Mouse (Mus musculus) midbrain, embryonic 11.5 days (tissue): Measurements from ENCODE around the gene Lyg2. TPM values are rescaled to one million over a fixed set of nuclear protein-coding genes. Genes with fewer than 3 reads are reported as not detected.

ENCODE experiments used
- ATAC-seq: fragments of 200-750 bp; cut with Nextera tagmentation; 2 replicates; pipeline ENCODE4 v1.8.0; 2017; ENCODE audit warnings: moderate TSS enrichment, moderate library complexity; ENCODE audit not compliant: low FRiP score
- DNase-seq: peaks from one replicate; pipeline ENCODE4 v3.0.0; 2015; ENCODE audit warnings: low spot score; ENCODE audit errors: missing footprints
- H3K27ac ChIP-seq: fragments of 300-500 bp; sonication (generic); 2 replicates; pipeline ENCODE4 v1.5.1; 2014; ENCODE audit warnings: low read depth, low read length
- H3K27me3 ChIP-seq: fragments of 300-500 bp; sonication (generic); 2 replicates; pipeline ENCODE4 v1.6.1; 2014; ENCODE audit warnings: mild to moderate bottlenecking, low read length, moderate library complexity, mixed read lengths; ENCODE audit not compliant: control insufficient read depth, insufficient read depth
- H3K36me3 ChIP-seq: fragments of 300-500 bp; sonication (generic); 2 replicates; pipeline ENCODE4 v1.6.1; 2014; ENCODE audit warnings: mild to moderate bottlenecking, low read length, moderate library complexity, mixed read lengths; ENCODE audit not compliant: control insufficient read depth, insufficient read depth
- H3K4me1 ChIP-seq: fragments of 300-500 bp; sonication (generic); 2 replicates; pipeline ENCODE4 v1.6.1; 2014; ENCODE audit warnings: low read length; ENCODE audit not compliant: control insufficient read depth, insufficient read depth
- H3K4me2 ChIP-seq: fragments of 300-500 bp; sonication (generic); 2 replicates; pipeline ENCODE4 v1.6.1; 2014; ENCODE audit warnings: mild to moderate bottlenecking, moderate library complexity
- H3K4me3 ChIP-seq: fragments of 300-500 bp; sonication (generic); 2 replicates; pipeline ENCODE4 v1.5.1; 2014; ENCODE audit warnings: low read depth, low read length
- H3K9ac ChIP-seq: fragments of 300-500 bp; sonication (generic); 2 replicates; pipeline ENCODE4 v1.6.1; 2014; ENCODE audit warnings: low read length
- H3K9me3 ChIP-seq: fragments of 300-500 bp; sonication (generic); 2 replicates; pipeline ENCODE4 v1.6.1; 2016; ENCODE audit warnings: low read length; ENCODE audit not compliant: control insufficient read depth
- WGBS: fragments of 180-500 bp; shearing (Covaris S2); extraction: QIAGEN DNeasy Blood & Tissue Kit; methylation state at CpG from one replicate; pipeline ENCODE4 v1.1.7; 2014; 5-methylcytosine and 5-hydroxymethylcytosine counted together
- polyA plus RNA-seq: library from polyadenylated mRNA; unstranded; fragments of >200 nt; fragmentation: Nextera tagmentation; extraction: Ambion mirVana; gene quantifications from 2 replicates; pipeline ENCODE4 v1.2.1, GENCODE M21; 2014

The Lyg2 gene
- polyA plus RNA-seq, 1 experiment from 2014 or later: not detected

DNA sequence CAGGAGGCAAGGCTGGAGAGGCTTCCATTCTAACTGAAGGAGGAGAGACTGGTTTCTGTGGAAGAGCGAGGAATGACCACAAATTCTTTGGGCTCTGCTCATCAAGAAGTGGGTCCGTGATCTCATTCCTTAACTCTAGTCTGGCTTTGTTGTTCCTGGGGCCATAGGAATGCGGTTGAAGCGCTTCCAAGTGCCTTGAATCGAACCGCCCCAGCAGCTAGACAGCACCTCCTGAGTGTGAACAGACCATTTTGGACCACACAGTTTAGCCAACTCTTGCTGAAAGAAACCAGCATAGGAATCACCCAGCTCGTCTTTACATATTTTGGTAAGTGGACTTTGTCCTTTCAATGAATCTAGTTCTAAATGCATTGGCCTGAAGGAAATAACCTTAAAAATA lies 44.6 kb downstream of the Lyg2 start, which contains the start of gene Lipt1:
Lipt1 (plus strand) TSS at position 35 of the 400 bp plus-strand sequence.
- peak; percentile 59 for ATAC-seq
- no peak within 1 kb of the TSS; the same call in 1 of the 2 replicates for H3K27ac ChIP-seq
- peak within 1 kb of the TSS; percentile 47 for H3K9ac ChIP-seq
- H3K36me3 ChIP-seq: peaks cover 8% of the 10 kb centered on the region; the same call in 1 of the 2 replicates
- peaks cover 7% of the 10 kb centered on the region for H3K4me1 ChIP-seq
- H3K4me3 ChIP-seq: peak within 1 kb of the TSS; percentile 56
- H3K4me2 ChIP-seq: peak within 1 kb of the TSS; percentile 83
- 9% methylated on average over 7 of the region's 7 CpGs for WGBS
- no peaks in the 10 kb centered on the region for H3K9me3 ChIP-seq
- peak; percentile 92 for DNase-seq
- no peaks in the 10 kb centered on the region for H3K27me3 ChIP-seq

DNA sequence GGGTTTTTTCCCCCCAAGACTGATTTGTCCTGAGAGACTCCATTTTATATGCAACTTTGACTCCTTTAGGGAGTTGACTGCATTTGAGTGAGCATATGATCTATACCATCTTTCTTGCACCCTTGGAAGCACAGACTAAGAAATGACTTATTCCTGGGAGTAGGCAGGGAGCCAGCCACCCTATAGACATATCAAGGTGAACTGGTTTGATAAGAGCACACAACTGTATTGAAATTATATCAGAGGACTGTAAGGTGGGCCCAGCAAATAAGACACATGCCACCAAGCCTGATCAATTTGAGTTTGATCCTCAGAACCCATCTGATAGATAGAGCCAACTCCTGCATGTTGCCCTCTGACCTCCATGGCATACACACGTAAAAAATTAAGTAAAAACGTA lies 46.9 kb downstream of the Lyg2 start:
- no peak overlapping the region for H3K4me3 ChIP-seq
- DNase-seq: no peak
- no peaks in the 10 kb centered on the region for H3K36me3 ChIP-seq
- WGBS: 61% methylated on average over 2 of the region's 2 CpGs
- ATAC-seq: no peak
- H3K9me3 ChIP-seq: no peaks in the 10 kb centered on the region
- H3K27ac ChIP-seq: no peak overlapping the region
- no peak overlapping the region for H3K4me2 ChIP-seq
- H3K27me3 ChIP-seq: no peaks in the 10 kb centered on the region
- H3K4me1 ChIP-seq: peaks cover 7% of the 10 kb centered on the region
- H3K9ac ChIP-seq: no peak overlapping the region

DNA sequence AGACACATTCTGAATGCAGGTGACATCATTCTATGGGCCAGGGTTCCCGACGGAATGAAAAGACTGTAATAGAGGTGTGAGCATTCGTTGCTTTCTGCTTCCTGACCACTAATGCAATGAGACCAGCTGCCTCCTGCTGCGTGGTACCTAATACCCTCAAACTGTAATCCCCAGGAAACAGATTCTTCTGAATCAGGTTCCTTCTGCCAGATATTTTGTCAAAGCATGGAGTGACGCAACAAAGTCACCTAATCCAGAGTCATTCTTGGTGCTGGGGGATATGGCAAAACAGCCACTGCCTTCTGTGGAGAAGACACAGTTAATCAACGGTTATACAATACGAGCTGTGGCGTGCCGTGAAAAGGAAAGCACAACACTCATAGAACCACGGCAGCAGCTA lies 47.7 kb downstream of the Lyg2 start:
- ATAC-seq: no peak
- 70% methylated on average over 10 of the region's 10 CpGs for WGBS
- Histone ChIP-seq H3K9me3 (no peaks in the 10 kb centered on the region), H3K9ac (no peak overlapping the region), H3K4me2 (no peak overlapping the region), H3K27ac (no peak overlapping the region), H3K4me1 (peaks cover 7% of the 10 kb centered on the region), H3K4me3 (no peak overlapping the region), H3K36me3 (no peaks in the 10 kb centered on the region), H3K27me3 (no peaks in the 10 kb centered on the region)
- DNase-seq: no peak

DNA sequence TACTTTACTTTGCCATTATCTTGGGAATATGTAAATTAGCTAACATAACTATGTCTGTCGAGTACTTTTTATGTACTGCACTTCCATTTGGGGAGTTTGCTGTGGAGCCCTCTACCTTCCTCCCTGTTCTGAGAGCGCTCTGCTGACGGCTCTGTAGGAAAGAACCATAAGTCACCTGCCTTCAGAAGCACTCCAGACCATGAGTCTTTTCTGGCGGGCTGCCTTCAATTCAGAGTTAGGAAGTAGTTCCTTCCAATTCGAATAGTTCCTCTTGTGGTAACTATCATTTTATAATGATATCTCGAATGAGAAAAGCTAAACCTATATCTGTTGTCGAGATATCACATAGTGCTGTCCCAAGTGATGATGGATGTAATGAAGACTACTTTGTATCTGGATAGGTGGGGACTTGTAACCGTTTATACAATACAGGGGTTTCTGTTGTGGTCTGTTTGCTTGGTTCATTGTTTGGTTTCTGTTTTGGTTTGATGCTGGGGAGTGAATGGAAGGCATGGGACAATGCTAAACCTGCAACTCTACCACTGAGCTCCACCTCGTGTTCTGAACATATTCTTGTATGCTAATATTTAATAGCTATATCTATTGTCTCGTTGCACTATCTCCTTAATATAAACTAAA lies 48.5 kb downstream of the Lyg2 start:
- no peak overlapping the region for H3K4me3 ChIP-seq
- ATAC-seq (no peak), DNase-seq (no peak)
- no peak overlapping the region for H3K9ac ChIP-seq
- 73% methylated on average over 10 of the region's 10 CpGs for WGBS
- H3K9me3 ChIP-seq: no peaks in the 10 kb centered on the region
- H3K27me3 ChIP-seq: no peaks in the 10 kb centered on the region
- H3K36me3 ChIP-seq: no peaks in the 10 kb centered on the region
- H3K4me2 ChIP-seq: no peak overlapping the region
- H3K27ac ChIP-seq: no peak overlapping the region
- peaks cover 7% of the 10 kb centered on the region for H3K4me1 ChIP-seq

DNA sequence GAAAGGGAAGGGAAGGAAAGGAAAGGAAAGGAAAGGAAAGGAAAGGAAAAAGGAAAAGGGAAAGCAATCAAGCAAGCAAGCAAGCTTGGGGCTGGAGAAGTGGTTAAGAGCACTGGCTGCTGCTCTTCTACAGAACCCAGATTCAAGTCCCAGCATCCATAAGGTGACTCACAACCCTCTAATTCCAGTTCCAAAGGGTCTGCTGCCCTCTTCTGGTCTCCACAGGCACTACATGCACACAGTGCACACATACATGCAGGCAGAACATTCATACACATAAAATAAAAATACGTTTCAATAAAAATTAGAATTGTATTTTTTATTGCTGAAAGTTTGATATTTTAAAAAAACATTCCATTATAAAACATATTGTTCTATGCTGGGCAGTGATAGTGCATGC lies 49.2 kb downstream of the Lyg2 start:
- no peak overlapping the region for H3K27ac ChIP-seq
- peaks cover 3% of the 10 kb centered on the region; the same call in 1 of the 2 replicates for H3K4me1 ChIP-seq
- WGBS: 71% methylated on average over 1 of the region's 1 CpGs
- no peaks in the 10 kb centered on the region for H3K36me3 ChIP-seq
- DNase-seq (no peak), ATAC-seq (no peak)
- no peak overlapping the region for H3K4me3 ChIP-seq
- H3K27me3 ChIP-seq: no peaks in the 10 kb centered on the region
- no peak overlapping the region for H3K4me2 ChIP-seq
- no peaks in the 10 kb centered on the region for H3K9me3 ChIP-seq
- no peak overlapping the region for H3K9ac ChIP-seq

DNA sequence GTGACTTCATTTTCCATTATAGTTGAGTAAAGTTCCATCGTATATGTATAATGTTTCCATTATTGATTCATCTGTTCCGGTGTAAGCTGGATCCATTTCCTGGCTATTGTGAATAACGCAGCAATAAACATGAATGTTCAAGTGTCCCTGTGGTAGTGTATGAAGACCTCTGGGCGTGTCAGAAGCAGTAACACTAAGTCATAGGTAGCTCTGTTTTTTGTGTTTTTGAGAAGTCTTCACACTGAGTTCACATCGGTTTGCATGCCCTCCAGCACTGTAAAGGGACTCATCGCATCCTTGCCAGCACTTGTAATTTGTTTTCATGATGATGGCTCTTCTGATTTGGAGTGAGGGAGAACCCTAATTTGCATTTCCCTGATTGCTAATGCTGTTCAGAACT lies 50.0 kb downstream of the Lyg2 start, which contains the start of gene Tsga10:
Tsga10 (minus strand) TSS at position 144 of the 400 bp plus-strand sequence.
- Histone ChIP-seq H3K27me3 (no peaks in the 10 kb centered on the region), H3K36me3 (no peaks in the 10 kb centered on the region), H3K4me1 (no peaks in the 10 kb centered on the region; the same call in 1 of the 2 replicates), H3K4me2 (peak within 1 kb of the TSS; percentile 76), H3K27ac (peak within 1 kb of the TSS; percentile 64; the same call in 1 of the 2 replicates), H3K9ac (peak within 1 kb of the TSS; percentile 72), H3K9me3 (no peaks in the 10 kb centered on the region), H3K4me3 (peak within 1 kb of the TSS; percentile 60)
- ATAC-seq (no peak), DNase-seq (no peak)
- 87% methylated on average over 6 of the region's 6 CpGs for WGBS

DNA sequence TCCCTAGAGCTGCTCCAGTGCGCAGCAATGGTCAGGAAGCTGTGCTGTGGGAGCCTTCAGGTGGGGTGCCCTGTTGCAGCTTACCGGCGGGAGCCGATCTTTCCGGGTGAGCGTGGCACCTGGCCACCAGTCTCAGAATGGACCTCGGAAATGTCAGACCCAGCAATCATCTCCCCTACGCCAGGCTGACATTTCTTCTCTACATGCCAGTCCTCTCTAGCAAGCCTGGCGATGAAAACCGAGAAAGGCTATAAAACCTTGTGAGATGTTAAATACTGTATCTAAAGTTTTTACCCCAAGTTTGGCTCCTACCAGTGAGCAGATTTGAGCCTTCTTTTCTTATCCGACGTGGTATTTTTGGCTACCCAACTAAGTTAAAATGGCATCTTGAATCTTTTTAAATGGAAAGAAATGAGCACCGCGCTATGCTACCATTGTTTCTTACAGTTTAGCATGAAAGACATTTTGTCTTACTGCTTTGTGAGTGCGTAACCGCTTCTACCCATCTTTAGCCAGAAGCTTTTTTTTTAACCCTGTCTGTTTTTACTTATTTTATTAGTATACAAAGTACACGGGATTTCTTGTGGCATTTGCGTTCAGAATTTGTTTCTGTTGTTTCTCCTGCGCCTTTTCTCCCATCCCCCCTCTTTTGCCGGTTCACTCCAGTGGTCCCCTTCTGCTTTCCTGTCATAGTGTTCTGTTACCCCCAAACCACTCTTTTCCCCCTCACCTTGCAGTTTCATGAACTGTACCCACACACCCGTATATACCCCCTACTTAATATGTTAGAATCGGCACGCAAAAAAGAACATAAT lies 50.7 kb downstream of the Lyg2 start:
- ATAC-seq (no peak), DNase-seq (no peak)
- Histone ChIP-seq H3K9ac (peak overlapping the region; percentile 72), H3K4me1 (no peaks in the 10 kb centered on the region), H3K36me3 (no peaks in the 10 kb centered on the region), H3K27ac (peak overlapping the region; percentile 64; the same call in 1 of the 2 replicates), H3K27me3 (no peaks in the 10 kb centered on the region), H3K9me3 (no peaks in the 10 kb centered on the region), H3K4me2 (peak overlapping the region; percentile 76), H3K4me3 (peak overlapping the region; percentile 60)
- 12% methylated on average over 23 of the region's 23 CpGs for WGBS

DNA sequence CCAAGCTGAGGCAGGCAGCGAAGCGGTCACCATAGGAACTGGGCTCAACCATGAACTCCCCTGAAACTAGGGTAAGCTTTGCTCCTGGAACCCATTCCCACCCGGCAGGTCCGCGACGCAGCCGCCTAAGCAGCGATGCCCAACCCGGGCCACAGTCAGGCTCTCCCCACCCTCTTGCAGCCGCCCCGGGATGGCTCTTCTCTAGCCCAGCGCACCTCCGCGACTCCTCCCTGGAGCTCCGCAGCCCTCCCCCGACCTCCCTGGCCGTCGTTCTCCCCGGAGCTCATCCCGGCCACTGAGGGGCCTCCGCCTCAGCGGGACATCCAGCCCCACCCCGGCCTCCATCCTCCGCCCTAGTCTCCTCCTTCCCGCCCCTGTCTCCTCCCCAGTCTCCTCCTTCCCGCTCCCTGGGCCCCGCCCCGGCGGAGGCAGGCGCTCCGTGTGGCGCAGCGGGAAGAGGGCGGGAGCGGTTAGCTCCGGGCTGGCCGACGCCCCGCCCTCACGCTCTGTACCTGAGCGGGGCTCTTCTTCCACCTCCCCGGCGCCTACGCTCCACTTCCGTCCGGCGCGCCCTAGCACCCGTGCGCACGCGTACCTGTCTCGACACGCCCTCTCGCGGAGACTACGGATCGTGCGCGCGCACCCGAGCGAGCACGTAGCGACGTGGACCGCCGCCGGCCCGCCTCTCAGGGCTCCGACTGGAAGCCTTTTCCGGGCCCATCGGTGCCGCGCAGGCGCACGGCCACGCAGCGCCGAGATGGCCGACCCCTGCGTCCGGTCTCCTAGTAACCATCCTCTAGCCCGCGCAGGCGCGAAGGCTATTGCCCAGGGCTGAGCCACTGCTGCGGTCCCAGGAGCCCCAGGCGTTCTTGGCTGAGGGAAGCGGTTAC lies 51.5 kb downstream of the Lyg2 start:
- ATAC-seq (peak; percentile 98), DNase-seq (peak; percentile 100)
- Histone ChIP-seq H3K9me3 (no peaks in the 10 kb centered on the region), H3K4me2 (peak overlapping the region; percentile 76), H3K9ac (peak overlapping the region; percentile 72), H3K4me1 (no peaks in the 10 kb centered on the region), H3K27ac (peak overlapping the region; percentile 78), H3K4me3 (peak overlapping the region; percentile 60), H3K36me3 (no peaks in the 10 kb centered on the region), H3K27me3 (no peaks in the 10 kb centered on the region)
- under 1% methylated on average over 85 of the region's 90 CpGs for WGBS
